Mouse (Mus musculus) lung, postnatal 36 days (tissue): ENCODE measurements at regions not wholly inside any gene's neighbourhood (a gene's known extent, or its start where the extent isn't known, plus 50 kb on each side); places are given as distances from the start of the nearest gene placed in this dataset.

Source experiments
- DNase-seq: peaks from one replicate; pipeline ENCODE4 v3.0.0; 2022; ENCODE audit warnings: mixed read lengths

GRCm38 (mm10) chr9:47054595-47054994 lies 56.1 kb downstream of the Gm4791 start:
- DNase-seq, result no peak

GRCm38 (mm10) chr9:47055558-47055957 lies 57.0 kb downstream of the Gm4791 start:
- no peak for DNase-seq

GRCm38 (mm10) chr9:47059339-47060005 lies 60.9 kb downstream of the Gm4791 start:
- no peak for DNase-seq

- DNase-seq, result no peak
These were observed 62.2 kb downstream of the Gm4791 start for GRCm38 (mm10) chr9:47060757-47061156.

- peak; percentile 3 for DNase-seq
These were observed 64.0 kb downstream of the Gm4791 start for GRCm38 (mm10) chr9:47062516-47062915.

GRCm38 (mm10) chr9:47063751-47064150 lies 65.2 kb downstream of the Gm4791 start:
- DNase-seq, result no peak

GRCm38 (mm10) chr9:47064463-47065032 lies 66.0 kb downstream of the Gm4791 start:
- DNase-seq, result no peak

GRCm38 (mm10) chr9:47069436-47069835 lies 70.9 kb downstream of the Gm4791 start:
- no peak for DNase-seq

GRCm38 (mm10) chr9:47070958-47071357 lies 72.4 kb downstream of the Gm4791 start:
- DNase-seq, result peak; percentile 48

- DNase-seq, result no peak
These were observed 78.4 kb downstream of the Gm4791 start for GRCm38 (mm10) chr9:47076946-47077345.

GRCm38 (mm10) chr9:47077416-47077815 lies 78.9 kb downstream of the Gm4791 start:
- DNase-seq, result no peak

- no peak for DNase-seq
These were observed 79.4 kb downstream of the Gm4791 start for GRCm38 (mm10) chr9:47077945-47078344.

- no peak for DNase-seq
These were observed 82.9 kb downstream of the Gm4791 start for GRCm38 (mm10) chr9:47081407-47081806.

GRCm38 (mm10) chr9:47091796-47092195 lies 93.3 kb downstream of the Gm4791 start:
- DNase-seq, result peak; percentile 29

GRCm38 (mm10) chr9:47095656-47096055 lies 97.1 kb downstream of the Gm4791 start:
- DNase-seq, result no peak

- DNase-seq, result no peak
These were observed 104.8 kb downstream of the Gm4791 start for GRCm38 (mm10) chr9:47103316-47103715.

GRCm38 (mm10) chr9:47103966-47104365 lies 105.4 kb downstream of the Gm4791 start:
- no peak for DNase-seq

- no peak for DNase-seq
These were observed 109.6 kb downstream of the Gm4791 start for GRCm38 (mm10) chr9:47108096-47108495.

GRCm38 (mm10) chr9:47119253-47119652 lies 120.7 kb downstream of the Gm4791 start:
- no peak for DNase-seq

- DNase-seq, result peak; percentile 5
These were observed 124.6 kb downstream of the Gm4791 start for GRCm38 (mm10) chr9:47123113-47123512.

- no peak for DNase-seq
These were observed 127.0 kb downstream of the Gm4791 start for GRCm38 (mm10) chr9:47125517-47125916.

- DNase-seq, result peak; percentile 54
These were observed 127.7 kb downstream of the Gm4791 start for GRCm38 (mm10) chr9:47126236-47126635.

- no peak for DNase-seq
These were observed 129.3 kb downstream of the Gm4791 start for GRCm38 (mm10) chr9:47127756-47128424.

- DNase-seq, result no peak
These were observed 130.6 kb downstream of the Gm4791 start for GRCm38 (mm10) chr9:47129101-47129500.
